Mouse (Mus musculus) T-helper 2 cell (primary cell): ENCODE data around the gene Xkr7.

Experiments used
- in situ Hi-C: fragments of 300-600 bp; cut with MboI, MseI; formaldehyde crosslinking; loops from one replicate; pipeline ENCODE4 v1.15.1; 2025; ENCODE audit warnings: high pct_unique_total_duplicates

Xkr7 gene

DNA sequence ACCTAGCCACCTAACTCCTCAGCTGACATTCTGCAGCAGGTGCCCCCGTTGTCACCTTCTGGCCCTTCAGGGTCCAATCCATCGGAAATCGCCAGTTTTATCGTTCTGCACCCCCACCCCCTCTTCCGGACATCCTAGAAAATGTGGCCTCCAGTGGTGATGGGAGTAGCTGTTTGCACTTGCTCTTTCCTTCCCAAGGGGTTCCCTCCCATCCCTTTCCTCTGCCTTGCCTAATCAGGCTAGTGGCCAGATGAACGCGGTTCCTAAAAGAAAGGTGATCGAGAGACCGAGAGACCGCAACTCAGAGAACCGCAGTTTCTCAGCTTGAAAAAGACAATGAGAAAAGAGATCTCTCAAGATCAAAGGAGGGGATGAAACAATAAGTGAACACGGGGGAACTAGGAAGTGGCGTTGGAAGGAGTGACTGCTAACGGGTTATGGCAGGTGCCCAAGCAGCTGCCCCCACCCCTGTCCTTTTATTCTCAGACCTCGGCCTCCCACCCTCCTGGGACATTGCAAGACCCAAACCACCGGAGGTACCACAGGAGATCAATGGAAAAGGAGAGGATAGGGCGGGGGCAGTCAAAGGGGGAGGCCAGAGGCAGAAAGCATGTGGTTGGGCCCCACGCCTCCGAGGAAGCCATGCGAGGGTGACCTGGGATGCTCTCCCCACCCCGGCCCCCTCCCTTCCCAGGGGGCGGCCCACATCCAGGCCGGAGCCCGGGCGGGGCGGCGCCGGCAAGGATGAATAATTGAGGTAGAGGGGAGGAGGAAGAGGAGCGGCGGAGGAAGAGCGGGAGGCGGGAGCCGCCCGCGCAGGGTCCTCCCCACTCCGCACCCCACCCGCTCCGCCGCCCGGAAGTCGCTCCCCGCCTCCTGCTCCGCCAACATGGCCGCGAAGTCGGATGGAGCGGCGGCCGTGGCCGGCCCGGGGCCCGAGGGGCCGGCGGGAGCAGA is at the start of gene Xkr7:
Xkr7 (plus strand) TSS at position 727 of the 957 bp plus-strand sequence.
- in situ Hi-C loops = no loop called here

DNA sequence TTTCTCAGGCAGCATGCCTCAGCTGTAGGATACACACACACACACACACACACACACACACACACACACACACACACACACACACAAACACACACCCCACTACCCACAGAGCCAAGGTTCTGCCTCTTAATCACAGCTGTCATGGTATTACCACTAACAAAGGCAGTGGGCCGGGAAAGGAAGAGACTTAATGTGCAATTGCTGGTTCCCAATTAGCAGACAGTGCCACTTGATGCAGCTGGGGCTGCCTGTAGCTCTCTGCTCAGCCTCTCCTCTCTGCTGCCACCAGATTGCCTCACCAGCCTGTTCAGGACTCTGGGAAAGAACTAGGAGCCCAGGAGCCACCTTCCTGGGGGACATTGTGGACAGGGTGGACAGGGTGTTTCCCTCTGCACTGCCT is 46.1 kb upstream of the Xkr7 start:
- in situ Hi-C loops = no loop called here

GRCm38 (mm10) chr2:152991529-152991928 is 40.1 kb upstream of the Xkr7 start:
- in situ Hi-C loops = no loop called here

DNA sequence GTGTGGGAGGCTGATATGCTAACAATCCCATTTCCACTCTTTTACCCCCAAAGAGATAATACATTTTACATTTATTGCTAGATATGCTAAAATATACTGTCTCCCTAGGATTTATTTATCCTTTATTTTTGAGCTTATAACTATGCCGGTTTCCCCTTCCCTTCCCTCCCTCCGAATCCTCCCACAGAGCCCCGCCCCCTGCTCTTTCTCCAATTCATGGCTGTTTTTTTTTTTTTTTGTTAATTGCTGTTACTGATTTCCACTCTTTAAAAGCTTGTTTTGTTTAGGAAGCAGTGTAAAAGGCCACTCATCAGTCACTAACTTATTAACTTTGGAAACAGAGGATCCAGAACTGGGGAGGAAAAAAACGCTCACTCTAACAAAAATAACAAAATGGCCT is 34.6 kb upstream of the Xkr7 start:
- in situ Hi-C loops = no loop called here

DNA sequence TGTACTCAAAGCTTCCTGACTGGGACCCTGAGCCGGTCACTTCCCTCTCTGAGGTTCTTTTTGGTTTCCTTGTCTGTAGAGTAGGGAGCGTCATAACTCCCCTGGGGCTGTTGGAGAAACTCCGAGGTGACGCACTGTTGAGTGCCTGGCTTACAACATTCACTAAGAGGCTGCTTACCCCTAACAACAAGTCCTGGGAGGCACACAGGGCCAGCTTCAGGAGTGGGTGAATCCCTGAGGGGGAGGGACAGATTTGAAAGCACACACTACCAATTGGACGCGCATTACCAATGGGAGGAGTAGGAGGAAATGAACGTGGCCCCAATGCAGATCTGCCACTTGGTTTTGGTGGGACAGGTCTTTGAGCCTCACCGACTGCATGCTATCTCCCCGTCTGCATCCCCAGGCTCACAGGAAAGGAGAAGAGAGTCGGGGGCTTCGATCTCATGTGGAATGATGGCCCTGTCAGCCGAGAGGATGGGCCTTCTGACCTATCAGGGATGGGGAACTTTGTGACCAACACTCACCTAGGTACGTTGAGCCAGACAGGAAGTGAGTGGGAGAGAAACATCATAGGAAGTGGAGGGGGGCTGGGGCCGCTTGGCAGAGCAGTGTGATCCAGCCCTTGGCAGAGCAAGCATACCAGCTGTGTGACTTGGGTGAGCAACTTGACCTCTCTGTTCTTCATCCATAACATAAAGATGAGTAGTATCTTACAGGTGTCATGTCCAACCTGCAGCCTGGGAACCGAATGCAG is 29.0 kb upstream of the Xkr7 start:
- in situ Hi-C loops = loop anchor here (5.0 kb wide), 1 partner anchor 90 kb away; the partner anchor contains the start of gene Mylk2

DNA sequence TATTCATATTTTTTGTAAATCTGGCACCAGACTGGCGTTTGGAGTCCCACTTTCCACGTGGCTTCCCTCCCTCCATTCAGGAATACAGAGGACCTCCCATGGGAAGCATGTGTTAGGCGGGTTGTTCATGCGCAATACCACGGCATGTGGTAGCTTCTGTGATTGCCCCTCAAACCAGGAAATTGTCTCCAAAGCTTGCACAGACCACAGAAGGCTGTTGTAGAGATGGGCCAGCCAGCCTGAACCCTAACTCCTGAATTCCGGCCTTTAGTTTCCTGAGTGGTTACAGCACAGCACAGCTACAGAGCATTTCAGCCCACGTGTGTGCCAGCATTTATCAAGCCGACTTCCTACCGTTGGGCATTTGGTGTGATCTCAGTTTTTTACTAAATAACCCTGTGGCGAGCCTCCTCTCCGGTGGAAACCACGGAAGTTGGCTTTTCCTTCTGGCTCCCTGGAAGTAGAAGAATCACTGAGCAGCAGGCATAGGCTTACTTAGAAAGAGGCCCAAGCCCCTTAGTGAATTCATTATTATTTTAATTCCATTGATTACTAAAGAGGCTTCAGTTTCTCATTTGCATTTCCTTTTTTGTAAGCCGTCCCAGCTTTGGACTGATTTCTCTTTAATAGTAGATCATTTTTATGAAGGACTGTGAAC is 27.8 kb upstream of the Xkr7 start:
- in situ Hi-C loops = loop anchor here (5.0 kb wide), 1 partner anchor 92 kb away; the partner anchor contains the start of gene Mylk2

- in situ Hi-C loops = no loop called here
These were observed 25.7 kb upstream of the Xkr7 start for GRCm38 (mm10) chr2:153005981-153006380.

- in situ Hi-C loops = no loop called here
These were observed 22.3 kb upstream of the Xkr7 start for GRCm38 (mm10) chr2:153009192-153009973.

GRCm38 (mm10) chr2:153013724-153014515 is 17.7 kb upstream of the Xkr7 start:
- in situ Hi-C loops = no loop called here

DNA sequence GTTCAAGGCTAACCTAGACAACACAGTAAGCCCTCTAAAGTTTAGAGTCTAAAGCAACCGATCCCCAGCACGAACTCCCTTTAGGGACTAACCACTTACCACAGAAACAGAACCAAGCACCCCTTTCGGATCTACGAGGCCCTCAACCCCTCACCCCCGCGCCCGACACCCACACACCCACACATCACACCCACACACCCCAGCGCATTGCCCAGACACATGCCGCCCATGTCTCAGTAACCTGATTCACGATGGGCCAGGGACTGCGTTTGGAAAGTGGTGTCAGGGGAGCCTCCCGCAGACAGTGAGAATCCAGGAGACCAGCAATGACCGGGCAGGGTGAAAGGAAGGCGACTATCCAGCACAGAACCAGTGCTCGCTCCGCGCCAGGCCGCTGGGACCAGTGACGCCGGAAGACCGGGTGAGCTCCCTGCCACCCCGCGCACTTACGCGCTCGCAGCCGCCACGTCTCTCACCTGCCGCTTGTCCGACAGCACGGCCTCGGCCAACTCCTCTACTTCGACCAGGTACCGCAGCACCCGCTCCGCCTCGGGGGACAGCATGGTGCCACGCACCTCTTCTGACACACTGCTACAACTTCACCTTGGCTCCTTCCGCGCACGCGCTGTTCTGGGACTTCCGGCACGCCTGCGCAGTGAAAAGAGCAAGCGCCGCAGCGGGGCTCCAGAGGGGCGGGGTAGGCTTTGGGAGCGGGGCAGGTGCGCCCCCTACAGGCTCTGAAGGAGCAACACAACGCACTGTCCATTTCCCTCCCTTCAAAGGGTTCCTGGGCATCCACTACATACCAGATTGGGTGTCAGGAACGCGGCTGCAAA is 16.7 kb upstream of the Xkr7 start, which contains the start of gene Pdrg1:
Pdrg1 (minus strand) TSS at position 670 of the 836 bp plus-strand sequence.
- in situ Hi-C loops = no loop called here

GRCm38 (mm10) chr2:153015804-153016203 is 15.8 kb upstream of the Xkr7 start:
- in situ Hi-C loops = no loop called here

DNA sequence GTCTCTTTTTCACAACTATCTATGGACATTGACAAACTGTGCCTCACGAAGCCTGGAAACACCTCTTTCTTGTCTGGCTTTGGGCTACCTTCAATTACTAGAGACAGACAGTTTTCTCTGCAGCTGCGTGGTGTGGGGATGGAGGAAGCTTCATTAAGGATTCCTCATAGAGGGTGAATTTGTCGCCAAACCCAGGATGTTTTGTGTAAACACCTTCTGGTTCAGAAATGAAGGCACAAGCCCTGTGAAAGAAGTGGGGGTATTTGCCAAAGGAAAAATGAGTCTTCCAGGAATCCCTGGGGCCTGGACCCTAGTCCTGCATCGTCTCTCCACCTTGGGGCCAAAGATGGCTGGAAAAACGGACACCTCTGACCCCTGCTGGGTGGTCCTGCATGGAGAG is 14.9 kb upstream of the Xkr7 start:
- in situ Hi-C loops = no loop called here

DNA sequence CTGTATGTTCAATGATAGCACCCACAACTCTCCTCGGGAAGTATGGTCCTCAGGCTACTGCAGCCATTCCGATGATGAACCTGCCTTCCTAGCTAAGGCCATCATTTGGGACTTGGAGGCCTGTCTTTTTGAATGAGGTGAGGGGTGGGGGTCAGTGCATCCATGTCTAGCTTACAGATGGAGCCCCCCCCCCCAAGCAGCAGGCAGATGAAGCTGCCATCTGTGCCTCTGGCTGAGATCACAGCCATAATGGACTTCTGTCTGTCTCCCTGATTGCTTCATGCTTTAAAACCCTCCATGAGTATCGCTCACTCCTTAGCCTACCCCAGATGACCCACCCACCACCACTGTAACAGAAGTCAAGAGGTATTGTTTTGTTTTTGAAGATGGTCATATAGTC is 12.3 kb upstream of the Xkr7 start:
- in situ Hi-C loops = no loop called here

- in situ Hi-C loops = no loop called here
These were observed 10.5 kb upstream of the Xkr7 start for GRCm38 (mm10) chr2:153021163-153021562.

GRCm38 (mm10) chr2:153022855-153023254 is 8.8 kb upstream of the Xkr7 start:
- in situ Hi-C loops = no loop called here

DNA sequence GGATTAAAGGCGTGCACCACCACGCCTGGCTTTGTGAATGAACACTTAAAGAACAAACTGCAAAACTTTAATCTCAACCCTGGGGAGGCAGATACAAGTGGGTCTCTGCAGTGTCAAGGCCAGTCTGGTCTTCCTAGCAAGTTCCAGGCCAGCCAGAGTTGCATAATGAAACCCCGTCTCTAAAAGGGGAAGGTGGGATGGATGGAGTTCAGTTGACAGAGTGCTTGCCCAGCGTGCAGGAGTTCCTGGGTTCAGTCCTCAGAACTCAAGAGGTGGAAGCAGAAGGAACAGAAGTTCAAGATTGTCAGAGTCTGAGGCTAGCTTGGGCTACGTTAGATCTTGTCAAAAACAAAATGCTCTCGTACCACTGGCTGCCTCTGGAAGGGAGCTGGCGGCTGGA is 5.6 kb upstream of the Xkr7 start:
- in situ Hi-C loops = no loop called here

- in situ Hi-C loops = no loop called here
These were observed 4.2 kb upstream of the Xkr7 start for GRCm38 (mm10) chr2:153027501-153027900.

GRCm38 (mm10) chr2:153030422-153030821 is 1.2 kb upstream of the Xkr7 start:
- in situ Hi-C loops = no loop called here

- in situ Hi-C loops = no loop called here
These were observed 611 bp downstream of the Xkr7 start for GRCm38 (mm10) chr2:153032083-153032842.
